Mouse (Mus musculus): Measurements from ENCODE around the gene Ddi2. TPM values are rescaled to one million over a fixed set of nuclear protein-coding genes. Genes with fewer than 3 reads are reported as not detected.

Ddi2 gene
- total RNA-seq, 2 experiments from 2014 or later, result 31.6 to 33.2 TPM

GRCm38 (mm10) chr4:141741856-141742255 is 18.6 kb upstream of the Ddi2 start:
- no peak for DNase-seq

- no peak for DNase-seq
Observed at GRCm38 (mm10) chr4:141738015-141738414, 14.8 kb upstream of the Ddi2 start.

- DNase-seq, result peak in 1 of 2 experiments; percentile 40
Observed at GRCm38 (mm10) chr4:141736856-141737255, 13.6 kb upstream of the Ddi2 start.

GRCm38 (mm10) chr4:141735206-141735560 is 12.0 kb upstream of the Ddi2 start:
- DNase-seq, result no peak

- DNase-seq, result peak; percentile 93 to 96
Observed at GRCm38 (mm10) chr4:141734446-141735205, 11.4 kb upstream of the Ddi2 start.

- no peak for DNase-seq
Observed at GRCm38 (mm10) chr4:141731766-141732165, 8.5 kb upstream of the Ddi2 start.

GRCm38 (mm10) chr4:141730401-141730800 is 7.2 kb upstream of the Ddi2 start:
- DNase-seq, result no peak

GRCm38 (mm10) chr4:141729266-141729665 is 6.0 kb upstream of the Ddi2 start:
- DNase-seq, result no peak

- DNase-seq, result no peak
Observed at GRCm38 (mm10) chr4:141725738-141726137, 2.5 kb upstream of the Ddi2 start.

- no peak for DNase-seq
Observed at GRCm38 (mm10) chr4:141725277-141725676, 2.1 kb upstream of the Ddi2 start.

- DNase-seq, result peak in 1 of 2 experiments; percentile 30
Observed at GRCm38 (mm10) chr4:141724594-141724993, 1.4 kb upstream of the Ddi2 start.

GRCm38 (mm10) chr4:141723673-141724068 is 452 bp upstream of the Ddi2 start:
- no peak for DNase-seq

- no peak for DNase-seq
Observed at GRCm38 (mm10) chr4:141721961-141722360, 1.3 kb downstream of the Ddi2 start.

GRCm38 (mm10) chr4:141720761-141721523 is 2.3 kb downstream of the Ddi2 start:
- peak in 1 of 2 experiments; percentile 25 for DNase-seq

- no peak for DNase-seq
Observed at GRCm38 (mm10) chr4:141719304-141719703, 3.9 kb downstream of the Ddi2 start.

GRCm38 (mm10) chr4:141717633-141718032 is 5.6 kb downstream of the Ddi2 start:
- no peak for DNase-seq

- no peak for DNase-seq
Observed at GRCm38 (mm10) chr4:141715027-141715426, 8.2 kb downstream of the Ddi2 start.

- no peak for DNase-seq
Observed at GRCm38 (mm10) chr4:141713598-141714142, 9.5 kb downstream of the Ddi2 start.

- no peak for DNase-seq
Observed at GRCm38 (mm10) chr4:141711250-141711649, 12.0 kb downstream of the Ddi2 start.

GRCm38 (mm10) chr4:141708971-141709370 is 14.2 kb downstream of the Ddi2 start:
- peak in 1 of 2 experiments; percentile 21 for DNase-seq

GRCm38 (mm10) chr4:141708005-141708404 is 15.2 kb downstream of the Ddi2 start:
- no peak for DNase-seq

- DNase-seq, result no peak
Observed at GRCm38 (mm10) chr4:141705331-141705730, 17.9 kb downstream of the Ddi2 start.

- DNase-seq, result peak in 1 of 2 experiments; percentile 70
Observed at GRCm38 (mm10) chr4:141704625-141705024, 18.6 kb downstream of the Ddi2 start.
